Mouse (Mus musculus): ENCODE measurements around the gene Tspan4.
A peak's percentile ranks its signal among the peaks of the same experiment; 100 is the strongest.

Gene Tspan4

GRCm38 (mm10) chr7:141472763-141473162 is 2.3 kb upstream of the Tspan4 start:
- no peak for ATAC-seq (ENCODE audit: insufficient number of reproducible peaks, low FRiP score, low TSS enrichment)

GRCm38 (mm10) chr7:141474160-141474559 is 880 bp upstream of the Tspan4 start:
- ATAC-seq (ENCODE audit: insufficient number of reproducible peaks, low FRiP score, low TSS enrichment): no peak

- no peak for ATAC-seq (ENCODE audit: insufficient number of reproducible peaks, low FRiP score, low TSS enrichment)
Measured at GRCm38 (mm10) chr7:141475805-141476158, 742 bp downstream of the Tspan4 start.

- no peak for ATAC-seq (ENCODE audit: insufficient number of reproducible peaks, low FRiP score, low TSS enrichment)
Measured at GRCm38 (mm10) chr7:141476226-141476980, 1.4 kb downstream of the Tspan4 start.

- ATAC-seq (ENCODE audit: insufficient number of reproducible peaks, low FRiP score, low TSS enrichment): no peak
Measured at GRCm38 (mm10) chr7:141476981-141477370, 1.9 kb downstream of the Tspan4 start.

- no peak for ATAC-seq (ENCODE audit: insufficient number of reproducible peaks, low FRiP score, low TSS enrichment)
Measured at GRCm38 (mm10) chr7:141477578-141478269, 2.7 kb downstream of the Tspan4 start.

GRCm38 (mm10) chr7:141478270-141478748 is 3.3 kb downstream of the Tspan4 start:
- ATAC-seq (ENCODE audit: insufficient number of reproducible peaks, low FRiP score, low TSS enrichment): no peak

- peak; percentile 32 for ATAC-seq (ENCODE audit: insufficient number of reproducible peaks, low FRiP score, low TSS enrichment)
Measured at GRCm38 (mm10) chr7:141480842-141481497, 5.9 kb downstream of the Tspan4 start.

GRCm38 (mm10) chr7:141481498-141482401 is 6.7 kb downstream of the Tspan4 start:
- no peak; the same call in 1 of the 2 replicates for ATAC-seq (ENCODE audit: insufficient number of reproducible peaks, low FRiP score, low TSS enrichment)

GRCm38 (mm10) chr7:141482531-141483024 is 7.5 kb downstream of the Tspan4 start:
- ATAC-seq (ENCODE audit: insufficient number of reproducible peaks, low FRiP score, low TSS enrichment): no peak

- ATAC-seq (ENCODE audit: insufficient number of reproducible peaks, low FRiP score, low TSS enrichment): no peak
Measured at GRCm38 (mm10) chr7:141483114-141483653, 8.1 kb downstream of the Tspan4 start.

GRCm38 (mm10) chr7:141484186-141485120 is 9.4 kb downstream of the Tspan4 start:
- ATAC-seq (ENCODE audit: insufficient number of reproducible peaks, low FRiP score, low TSS enrichment): no peak

- ATAC-seq (ENCODE audit: insufficient number of reproducible peaks, low FRiP score, low TSS enrichment): no peak
Measured at GRCm38 (mm10) chr7:141485186-141485585, 10.1 kb downstream of the Tspan4 start.

- ATAC-seq (ENCODE audit: insufficient number of reproducible peaks, low FRiP score, low TSS enrichment): peak; percentile 47; the same call in 1 of the 2 replicates
Measured at GRCm38 (mm10) chr7:141485606-141486005, 10.6 kb downstream of the Tspan4 start.

GRCm38 (mm10) chr7:141486239-141486638 is 11.2 kb downstream of the Tspan4 start:
- ATAC-seq (ENCODE audit: insufficient number of reproducible peaks, low FRiP score, low TSS enrichment): no peak

GRCm38 (mm10) chr7:141487141-141487540 is 12.1 kb downstream of the Tspan4 start:
- no peak for ATAC-seq (ENCODE audit: insufficient number of reproducible peaks, low FRiP score, low TSS enrichment)

GRCm38 (mm10) chr7:141491151-141491550 is 16.1 kb downstream of the Tspan4 start:
- no peak for ATAC-seq (ENCODE audit: insufficient number of reproducible peaks, low FRiP score, low TSS enrichment)

- ATAC-seq (ENCODE audit: insufficient number of reproducible peaks, low FRiP score, low TSS enrichment): peak; percentile 28; the same call in 1 of the 2 replicates
Measured at GRCm38 (mm10) chr7:141492738-141493137, 17.7 kb downstream of the Tspan4 start.

GRCm38 (mm10) chr7:141493729-141494128 is 18.7 kb downstream of the Tspan4 start:
- ATAC-seq (ENCODE audit: insufficient number of reproducible peaks, low FRiP score, low TSS enrichment): no peak
